Mouse (Mus musculus): ENCODE measurements around the gene Pfkfb4.

DNA sequence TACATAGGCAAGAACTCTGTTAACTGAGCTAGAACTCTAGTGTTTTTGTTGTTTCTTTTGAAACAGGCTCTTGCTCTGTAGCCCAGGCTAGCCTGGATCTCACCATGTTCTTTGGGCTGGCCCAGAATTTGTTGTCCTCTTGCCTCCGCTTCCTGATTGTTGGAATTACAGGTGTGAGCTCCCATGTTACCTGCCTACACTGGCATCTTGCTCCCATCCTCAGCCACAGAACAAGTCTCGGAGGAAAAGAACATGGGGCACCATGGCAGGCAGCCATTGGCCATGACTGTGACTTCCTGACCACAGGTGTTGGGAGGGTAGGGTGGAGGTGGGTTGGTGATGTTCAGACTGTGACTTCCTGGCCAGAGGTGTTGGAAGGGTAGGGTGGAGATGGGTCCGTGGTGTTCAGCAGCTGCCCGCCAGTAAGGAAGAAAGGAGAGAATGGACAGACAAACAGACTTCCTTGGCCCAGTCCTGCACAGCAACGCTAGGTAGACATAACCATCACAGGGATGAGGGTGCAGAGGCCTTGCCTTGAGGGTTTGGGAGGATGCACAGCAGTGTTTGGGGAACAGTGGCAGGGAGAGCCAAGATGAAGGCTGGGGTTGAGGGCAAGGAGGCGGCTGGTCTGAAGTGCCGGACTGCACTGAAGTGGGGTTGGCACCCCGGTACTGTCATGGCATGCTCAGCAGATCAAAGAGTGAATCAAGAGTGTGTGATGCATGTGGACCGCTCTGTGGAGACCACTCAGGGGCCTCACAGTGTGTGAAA is 61.1 kb downstream of the Pfkfb4 start:
- TF ChIP-seq POLR2A (IDR thresholded peaks at IDR 0.05; ENCODE audit: extremely low read depth, insufficient read depth, low read length) (no peak), CTCF (IDR thresholded peaks at IDR 0.05; ENCODE audit: low read depth, low read length) (no peak)

Data from liver, adult 2 months (tissue).